Mouse (Mus musculus) heart, embryonic 13.5 days (tissue): ENCODE data around the gene Lifr. TPM values are rescaled to one million over a fixed set of nuclear protein-coding genes. Genes with fewer than 3 reads are reported as not detected.

ENCODE experiments used
- ATAC-seq: fragments of 200-750 bp; cut with Nextera tagmentation; 2 replicates; pipeline ENCODE4 v1.8.0; 2017; ENCODE audit warnings: moderate TSS enrichment; ENCODE audit not compliant: insufficient number of reproducible peaks, low FRiP score, low TSS enrichment; ENCODE audit errors: extremely low read depth
- H3K27ac ChIP-seq: fragments of 300-500 bp; sonication (generic); replicated peaks from 2 replicates; pipeline ENCODE4 v1.5.1; 2015; ENCODE audit warnings: moderate library complexity, mild to moderate bottlenecking, inconsistent platforms
- H3K27me3 ChIP-seq: fragments of 300-500 bp; sonication (generic); replicated peaks from 2 replicates; pipeline ENCODE4 v1.6.1; 2015; ENCODE audit warnings: mild to moderate bottlenecking, inconsistent platforms
- H3K36me3 ChIP-seq: fragments of 300-500 bp; sonication (generic); 2 replicates; pipeline ENCODE4 v1.6.1; 2015; ENCODE audit warnings: mild to moderate bottlenecking, inconsistent platforms
- H3K4me1 ChIP-seq: fragments of 300-500 bp; sonication (generic); 2 replicates; pipeline ENCODE4 v1.6.1; 2015; ENCODE audit warnings: inconsistent platforms
- H3K4me2 ChIP-seq: fragments of 300-500 bp; sonication (generic); 2 replicates; pipeline ENCODE4 v1.6.1; 2015; ENCODE audit warnings: inconsistent platforms, mild to moderate bottlenecking, moderate library complexity
- H3K4me3 ChIP-seq: fragments of 300-500 bp; sonication (generic); 2 replicates; pipeline ENCODE4 v1.5.1; 2015; ENCODE audit warnings: moderate library complexity, mild to moderate bottlenecking, inconsistent platforms
- H3K9ac ChIP-seq: fragments of 300-500 bp; sonication (generic); 2 replicates; pipeline ENCODE4 v1.6.1; 2015; ENCODE audit warnings: inconsistent platforms, mild to moderate bottlenecking, moderate library complexity
- H3K9me3 ChIP-seq: fragments of 300-500 bp; sonication (generic); 2 replicates; pipeline ENCODE4 v1.6.1; 2016; ENCODE audit warnings: inconsistent platforms
- WGBS: fragments of 180-500 bp; shearing (Covaris S2); methylation state at CpG from one replicate; pipeline ENCODE4 v1.1.7; 2015; ENCODE audit warnings: mixed read lengths; 5-methylcytosine and 5-hydroxymethylcytosine counted together
- polyA plus RNA-seq: library from polyadenylated mRNA; unstranded; fragments of >200 nt; fragmentation: Nextera tagmentation; extraction: Ambion mirVana; gene quantifications from 2 replicates; pipeline ENCODE4 v1.2.1, GENCODE M21; 2015

The Lifr gene
- polyA plus RNA-seq, 1 experiment from 2014 or later: 16.3 TPM

DNA sequence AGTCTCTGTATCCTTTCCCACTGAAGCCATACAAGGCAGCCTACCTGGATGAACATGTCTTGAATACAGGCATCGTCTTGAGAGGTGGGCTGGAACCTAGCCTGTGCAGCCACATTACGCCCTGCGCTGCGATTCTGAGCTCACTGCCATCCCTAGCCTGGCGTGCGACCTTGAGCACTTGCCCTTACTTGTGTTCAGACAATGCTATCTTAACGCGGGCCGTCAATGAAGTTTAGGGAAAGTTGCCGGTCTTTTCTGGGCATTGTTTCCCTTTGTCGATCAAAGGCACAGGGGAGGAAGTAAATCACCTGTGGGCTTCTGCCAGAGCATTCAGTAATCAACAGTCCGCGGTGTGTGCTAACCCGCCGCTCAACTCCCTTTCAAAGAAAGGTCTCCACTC, 8.6 kb upstream of the Lifr start:
- Histone ChIP-seq H3K9me3 (no peaks in the 10 kb centered on the region), H3K4me3 (no peak overlapping the region), H3K27ac (no peak overlapping the region), H3K4me1 (peaks cover 13% of the 10 kb centered on the region), H3K4me2 (peak overlapping the region; percentile 52), H3K9ac (peak overlapping the region; percentile 50; the same call in 1 of the 2 replicates), H3K27me3 (peaks cover 14% of the 10 kb centered on the region; the same call in 1 of the 2 replicates), H3K36me3 (no peaks in the 10 kb centered on the region)
- 20% methylated on average over 15 of the region's 15 CpGs for WGBS
- no peak for ATAC-seq

- 86% methylated on average over 3 of the region's 3 CpGs for WGBS
- no peak for ATAC-seq
- H3K27ac ChIP-seq: no peak overlapping the region
Observed at GRCm38 (mm10) chr15:7082901-7083300, 7.5 kb upstream of the Lifr start.

DNA sequence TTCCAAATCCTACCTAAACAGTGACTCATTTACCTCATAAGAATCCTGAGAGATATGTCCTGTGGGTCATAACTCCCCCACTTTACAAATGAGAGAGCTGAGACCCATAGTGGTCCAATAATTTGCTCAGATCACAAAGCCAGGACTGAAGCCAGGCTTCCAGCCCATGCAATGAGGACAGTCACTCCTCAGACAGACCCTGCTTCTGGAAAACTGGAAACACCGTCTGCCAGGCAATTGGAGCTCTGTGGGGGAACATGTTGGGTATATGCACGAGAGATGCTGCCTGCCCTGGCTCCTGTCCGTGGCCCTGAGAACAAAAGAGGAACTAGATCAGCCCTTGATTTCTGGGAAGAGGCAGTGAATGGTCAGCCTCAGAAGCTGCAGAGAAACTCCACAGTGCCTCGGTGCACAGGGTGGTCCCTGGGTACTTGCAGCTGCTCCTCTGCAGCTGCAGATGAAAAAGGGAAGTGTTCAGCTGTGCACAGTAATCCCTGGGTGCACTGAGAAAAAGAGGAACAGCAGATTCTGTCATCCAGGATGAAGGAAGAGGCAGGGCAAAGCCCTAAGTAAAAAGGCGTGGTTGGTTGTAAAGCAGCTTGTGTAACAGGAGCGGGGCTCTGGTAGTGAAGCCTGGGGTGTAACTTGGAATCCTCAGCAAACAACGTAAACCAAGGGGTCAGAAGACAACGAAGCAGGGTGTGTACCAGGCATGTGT, 5.5 kb upstream of the Lifr start:
- no peak overlapping the region for H3K9ac ChIP-seq
- no peak overlapping the region for H3K4me2 ChIP-seq
- H3K9me3 ChIP-seq: no peaks in the 10 kb centered on the region
- peaks cover 27% of the 10 kb centered on the region for H3K4me1 ChIP-seq
- no peak for ATAC-seq
- H3K36me3 ChIP-seq: no peaks in the 10 kb centered on the region
- WGBS: 52% methylated on average over 8 of the region's 8 CpGs
- H3K27ac ChIP-seq: no peak overlapping the region
- H3K27me3 ChIP-seq: peaks cover 14% of the 10 kb centered on the region; the same call in 1 of the 2 replicates
- H3K4me3 ChIP-seq: no peak overlapping the region

More at GRCm38 (mm10) chr15:7082901-7083300, 7.5 kb upstream of the Lifr start:
- peaks cover 14% of the 10 kb centered on the region; the same call in 1 of the 2 replicates for H3K27me3 ChIP-seq
- no peak overlapping the region for H3K9ac ChIP-seq
- H3K4me2 ChIP-seq: no peak overlapping the region
- no peaks in the 10 kb centered on the region for H3K36me3 ChIP-seq
- H3K4me1 ChIP-seq: peaks cover 14% of the 10 kb centered on the region
- H3K4me3 ChIP-seq: no peak overlapping the region
- no peaks in the 10 kb centered on the region for H3K9me3 ChIP-seq

- no peaks in the 10 kb centered on the region for H3K9me3 ChIP-seq
- no peak overlapping the region for H3K4me2 ChIP-seq
- H3K4me1 ChIP-seq: peaks cover 33% of the 10 kb centered on the region
- peaks cover 14% of the 10 kb centered on the region; the same call in 1 of the 2 replicates for H3K27me3 ChIP-seq
- ATAC-seq: no peak
- H3K9ac ChIP-seq: no peak overlapping the region
- no peak overlapping the region for H3K4me3 ChIP-seq
- WGBS: 38% methylated on average over 2 of the region's 2 CpGs
- H3K27ac ChIP-seq: no peak overlapping the region; the same call in 1 of the 2 replicates
- no peaks in the 10 kb centered on the region for H3K36me3 ChIP-seq
Observed at GRCm38 (mm10) chr15:7088691-7089090, 1.7 kb upstream of the Lifr start.

- H3K36me3 ChIP-seq: no peaks in the 10 kb centered on the region
- H3K4me1 ChIP-seq: peaks cover 33% of the 10 kb centered on the region
- ATAC-seq: no peak
- no peaks in the 10 kb centered on the region for H3K27me3 ChIP-seq
- no peaks in the 10 kb centered on the region for H3K9me3 ChIP-seq
- H3K9ac ChIP-seq: no peak overlapping the region
- no peak overlapping the region for H3K4me3 ChIP-seq
- H3K4me2 ChIP-seq: peak overlapping the region; percentile 42
- 43% methylated on average over 8 of the region's 8 CpGs for WGBS
- H3K27ac ChIP-seq: no peak overlapping the region
Observed at GRCm38 (mm10) chr15:7092321-7092720, 1.9 kb downstream of the Lifr start.

DNA sequence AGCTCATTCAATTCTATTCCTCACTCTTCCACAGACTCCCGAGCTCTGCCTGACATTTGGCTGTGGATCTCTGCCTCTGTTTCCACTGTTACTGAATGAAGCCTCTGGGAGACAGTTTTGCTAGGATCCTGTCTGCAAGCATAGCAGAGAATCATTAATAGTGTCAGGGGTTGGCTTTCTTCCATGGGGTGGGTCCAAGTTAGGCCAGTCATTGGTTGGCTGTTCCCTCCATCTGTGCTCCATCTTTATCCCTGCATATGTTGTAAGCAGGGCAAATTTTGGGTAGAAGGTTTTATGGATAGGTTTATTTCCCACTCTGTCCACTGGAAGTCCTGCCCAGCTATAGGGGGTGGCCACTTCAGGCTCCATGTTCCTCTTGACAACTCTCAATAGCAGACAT, 9.0 kb downstream of the Lifr start:
- ATAC-seq: no peak
- Histone ChIP-seq H3K9ac (no peak overlapping the region), H3K9me3 (no peaks in the 10 kb centered on the region), H3K27ac (no peak overlapping the region), H3K4me2 (no peak overlapping the region), H3K4me3 (no peak overlapping the region), H3K4me1 (peaks cover 9% of the 10 kb centered on the region; the same call in 1 of the 2 replicates), H3K27me3 (no peaks in the 10 kb centered on the region), H3K36me3 (no peaks in the 10 kb centered on the region)
- 76% methylated on average over 1 of the region's 1 CpGs for WGBS

DNA sequence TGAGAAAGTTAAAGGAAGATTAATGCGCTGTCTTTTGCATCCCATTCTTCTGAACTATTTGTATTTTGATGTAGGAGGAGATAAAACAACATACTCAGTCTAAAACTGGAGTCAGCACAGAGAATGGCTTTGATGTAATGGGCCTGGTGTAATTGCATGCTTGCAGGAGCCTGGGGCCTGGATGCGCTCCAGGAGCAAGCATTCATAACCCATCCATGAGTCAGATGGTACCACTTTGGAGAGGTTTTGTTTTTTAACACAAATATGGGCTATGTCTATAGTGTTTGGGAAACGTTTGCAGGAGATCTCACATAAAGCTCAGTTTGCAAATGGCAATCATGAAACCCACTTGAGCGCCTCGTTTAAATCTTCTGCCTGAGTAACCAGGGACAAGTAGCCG, 9.8 kb downstream of the Lifr start:
- Histone ChIP-seq H3K36me3 (no peaks in the 10 kb centered on the region), H3K4me3 (no peak overlapping the region), H3K9ac (no peak overlapping the region), H3K9me3 (no peaks in the 10 kb centered on the region), H3K4me2 (no peak overlapping the region), H3K4me1 (peaks cover 17% of the 10 kb centered on the region), H3K27ac (no peak overlapping the region), H3K27me3 (no peaks in the 10 kb centered on the region)
- WGBS: 74% methylated on average over 6 of the region's 6 CpGs
- ATAC-seq: no peak

GRCm38 (mm10) chr15:7103051-7103450, 12.6 kb downstream of the Lifr start:
- H3K4me2 ChIP-seq: no peak overlapping the region

GRCm38 (mm10) chr15:7105224-7105623, 14.8 kb downstream of the Lifr start:
- H3K4me2 ChIP-seq: no peak overlapping the region
- no peak for ATAC-seq
- no peaks in the 10 kb centered on the region for H3K9me3 ChIP-seq
- H3K9ac ChIP-seq: no peak overlapping the region
- 28% methylated on average over 5 of the region's 5 CpGs for WGBS
- peaks cover 20% of the 10 kb centered on the region for H3K4me1 ChIP-seq
- no peaks in the 10 kb centered on the region for H3K27me3 ChIP-seq
- no peak overlapping the region for H3K4me3 ChIP-seq
- H3K27ac ChIP-seq: no peak overlapping the region
- no peaks in the 10 kb centered on the region for H3K36me3 ChIP-seq

More at GRCm38 (mm10) chr15:7103051-7103450, 12.6 kb downstream of the Lifr start:
- H3K9ac ChIP-seq: no peak overlapping the region
- no peaks in the 10 kb centered on the region for H3K27me3 ChIP-seq
- H3K4me3 ChIP-seq: no peak overlapping the region
- H3K36me3 ChIP-seq: no peaks in the 10 kb centered on the region
- H3K27ac ChIP-seq: no peak overlapping the region
- ATAC-seq: no peak
- WGBS: 65% methylated on average over 2 of the region's 2 CpGs
- H3K9me3 ChIP-seq: no peaks in the 10 kb centered on the region
- H3K4me1 ChIP-seq: peaks cover 23% of the 10 kb centered on the region

GRCm38 (mm10) chr15:7108160-7108559, 17.7 kb downstream of the Lifr start:
- WGBS: 75% methylated on average over 6 of the region's 6 CpGs
- H3K27me3 ChIP-seq: no peaks in the 10 kb centered on the region

DNA sequence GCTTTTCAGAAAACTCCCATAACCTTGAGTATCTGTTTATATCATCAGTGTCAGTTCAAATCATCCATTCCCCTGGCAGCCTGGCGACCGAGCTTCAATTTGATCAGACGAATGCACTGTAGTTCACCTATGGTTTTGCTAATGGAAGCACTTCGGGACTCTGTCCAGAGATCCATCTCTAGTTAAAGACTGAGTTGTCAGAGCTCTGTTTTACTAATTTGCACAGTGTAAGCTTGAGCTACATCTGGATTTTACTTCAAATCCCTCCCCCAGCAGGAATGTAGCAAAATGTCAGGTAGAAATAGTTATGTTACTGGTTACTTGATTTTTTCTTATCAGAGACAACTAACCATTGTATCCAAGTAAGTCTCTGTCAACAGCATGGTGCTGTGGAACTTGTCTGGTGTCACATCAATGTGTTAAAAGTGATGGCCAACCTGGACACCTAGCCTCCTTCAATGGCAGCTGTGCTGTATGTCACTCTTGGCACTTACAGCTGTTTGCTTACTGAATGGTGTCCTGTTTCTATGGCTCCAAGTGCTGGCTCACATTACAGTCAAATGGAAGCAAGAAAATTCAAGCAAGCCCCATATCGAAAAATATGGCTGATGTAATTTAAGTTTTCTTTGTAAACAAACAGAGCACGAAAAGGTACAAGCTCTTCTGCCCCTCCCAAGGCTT, 22.0 kb downstream of the Lifr start:
- Histone ChIP-seq H3K4me1 (no peaks in the 10 kb centered on the region), H3K36me3 (no peaks in the 10 kb centered on the region), H3K27ac (no peak overlapping the region), H3K9me3 (no peaks in the 10 kb centered on the region), H3K4me3 (no peak overlapping the region), H3K4me2 (no peak overlapping the region), H3K27me3 (no peaks in the 10 kb centered on the region), H3K9ac (no peak overlapping the region)
- no peak for ATAC-seq
- 68% methylated on average over 6 of the region's 6 CpGs for WGBS

More at GRCm38 (mm10) chr15:7108160-7108559, 17.7 kb downstream of the Lifr start:
- ATAC-seq: no peak
- Histone ChIP-seq H3K9me3 (no peaks in the 10 kb centered on the region), H3K36me3 (no peaks in the 10 kb centered on the region), H3K4me3 (no peak overlapping the region), H3K4me1 (peaks cover 17% of the 10 kb centered on the region), H3K4me2 (no peak overlapping the region), H3K9ac (no peak overlapping the region), H3K27ac (no peak overlapping the region)
